Mouse (Mus musculus) stomach, embryonic 16.5 days (tissue): ENCODE data around the gene Ppp1r9b. TPM values are rescaled to one million over a fixed set of nuclear protein-coding genes. Genes with fewer than 3 reads are reported as not detected.

Experiments used
- ATAC-seq: fragments of 200-750 bp; cut with Nextera tagmentation; 2 replicates; pipeline ENCODE4 v1.8.0; 2017; ENCODE audit warnings: moderate number of reproducible peaks, moderate TSS enrichment; ENCODE audit not compliant: insufficient read depth, low FRiP score
- H3K27ac ChIP-seq: fragments of 300-500 bp; sonication (generic); 2 replicates; pipeline ENCODE4 v1.5.1; 2014; ENCODE audit warnings: low read length
- H3K27me3 ChIP-seq: fragments of 300-500 bp; sonication (generic); 2 replicates; pipeline ENCODE4 v1.6.1; 2014; ENCODE audit warnings: low read length, control low read depth, mixed read lengths; ENCODE audit not compliant: control insufficient read depth, insufficient read depth
- H3K36me3 ChIP-seq: fragments of 300-500 bp; sonication (generic); 2 replicates; pipeline ENCODE4 v1.6.1; 2014; ENCODE audit warnings: low read length; ENCODE audit not compliant: control insufficient read depth, insufficient read depth
- H3K4me1 ChIP-seq: fragments of 300-500 bp; sonication (generic); 2 replicates; pipeline ENCODE4 v1.6.1; 2014; ENCODE audit warnings: low read length, control low read depth, mixed read lengths; ENCODE audit not compliant: control insufficient read depth, insufficient read depth
- H3K4me2 ChIP-seq: fragments of 300-500 bp; sonication (generic); 2 replicates; pipeline ENCODE4 v1.6.1; 2014; ENCODE audit warnings: low read depth, low read length, mixed read lengths
- H3K4me3 ChIP-seq: fragments of 300-500 bp; sonication (generic); replicated peaks from 2 replicates; pipeline ENCODE4 v1.5.1; 2014; ENCODE audit warnings: mild to moderate bottlenecking, low read length
- H3K9ac ChIP-seq: fragments of 300-500 bp; sonication (generic); 2 replicates; pipeline ENCODE4 v1.6.1; 2014; ENCODE audit warnings: low read length
- H3K9me3 ChIP-seq: fragments of 300-500 bp; sonication (generic); replicated peaks from 2 replicates; pipeline ENCODE4 v1.6.1; 2016; ENCODE audit warnings: low read length, control low read depth; ENCODE audit not compliant: control insufficient read depth
- WGBS: fragments of 180-500 bp; shearing (Covaris S2); extraction: QIAGEN DNeasy Blood & Tissue Kit; methylation state at CpG from one replicate; pipeline ENCODE4 v1.1.7; 2014; 5-methylcytosine and 5-hydroxymethylcytosine counted together
- polyA plus RNA-seq: library from polyadenylated mRNA; unstranded; fragments of >200 nt; fragmentation: Nextera tagmentation; extraction: Ambion mirVana; gene quantifications from 2 replicates; pipeline ENCODE4 v1.2.1, GENCODE M21; 2015

Gene Ppp1r9b
- polyA plus RNA-seq, 1 experiment from 2014 or later = 8.0 TPM

- 40% methylated on average over 1 of the region's 1 CpGs for WGBS
- Histone ChIP-seq H3K4me1 (peaks cover 27% of the 10 kb centered on the region), H3K27ac (peak overlapping the region; percentile 34; the same call in 1 of the 2 replicates), H3K4me2 (no peak overlapping the region), H3K27me3 (no peaks in the 10 kb centered on the region), H3K36me3 (no peaks in the 10 kb centered on the region), H3K4me3 (no peak overlapping the region), H3K9ac (no peak overlapping the region), H3K9me3 (no peaks in the 10 kb centered on the region)
- ATAC-seq = no peak
Measured at GRCm38 (mm10) chr11:94985140-94985539, 5.7 kb upstream of the Ppp1r9b start.

DNA sequence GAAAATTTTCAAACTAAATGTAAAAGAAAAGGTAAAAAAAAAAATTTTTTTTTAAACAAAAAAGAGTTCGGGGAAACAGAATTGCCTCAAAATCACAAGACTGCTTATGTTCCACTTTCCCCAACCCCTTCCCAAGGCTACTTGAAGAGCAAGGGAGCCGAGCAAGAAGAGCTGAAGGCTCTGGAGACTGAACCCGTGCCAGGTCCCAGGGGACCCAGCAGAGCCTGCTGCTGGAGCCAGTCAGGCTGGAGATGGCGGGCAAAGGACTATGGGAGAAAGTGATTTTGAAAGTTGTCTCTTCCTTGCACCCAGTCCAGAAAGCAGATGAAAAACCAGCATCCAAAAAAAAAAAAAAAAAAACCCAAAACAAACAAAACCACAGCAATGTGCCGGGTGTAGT lies 5.0 kb upstream of the Ppp1r9b start:
- peaks cover 32% of the 10 kb centered on the region for H3K4me1 ChIP-seq
- H3K9ac ChIP-seq = no peak overlapping the region
- WGBS = 66% methylated on average over 5 of the region's 5 CpGs
- H3K36me3 ChIP-seq = no peaks in the 10 kb centered on the region
- no peak for ATAC-seq
- no peaks in the 10 kb centered on the region for H3K9me3 ChIP-seq
- no peak overlapping the region for H3K27ac ChIP-seq
- no peak overlapping the region for H3K4me2 ChIP-seq
- no peak overlapping the region for H3K4me3 ChIP-seq
- H3K27me3 ChIP-seq = no peaks in the 10 kb centered on the region

- Histone ChIP-seq H3K9ac (no peak overlapping the region), H3K4me3 (no peak overlapping the region), H3K27me3 (no peaks in the 10 kb centered on the region), H3K27ac (no peak overlapping the region), H3K4me2 (no peak overlapping the region), H3K9me3 (no peaks in the 10 kb centered on the region), H3K4me1 (peaks cover 32% of the 10 kb centered on the region), H3K36me3 (no peaks in the 10 kb centered on the region)
- ATAC-seq = no peak
- WGBS = 37% methylated on average over 2 of the region's 2 CpGs
Measured at GRCm38 (mm10) chr11:94986435-94986834, 4.4 kb upstream of the Ppp1r9b start.

DNA sequence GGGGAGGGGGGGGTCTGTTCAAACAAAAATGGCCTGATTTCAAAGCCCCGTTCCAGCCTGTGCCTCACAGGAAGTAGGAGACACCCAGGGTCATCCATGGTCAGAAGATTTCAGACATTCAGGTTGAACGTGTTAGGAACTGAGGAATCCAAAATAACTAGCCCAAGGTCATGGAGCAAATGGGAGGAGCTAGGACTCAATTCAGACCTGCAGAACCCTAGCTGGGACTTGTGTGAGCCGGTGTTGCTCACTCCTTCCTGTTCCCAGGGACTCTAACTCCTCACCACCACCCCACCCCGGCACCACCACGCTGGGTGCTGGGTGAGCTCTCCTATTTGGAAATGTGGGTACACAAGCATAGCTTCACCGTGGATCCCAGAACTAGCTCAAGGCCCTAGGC lies 3.5 kb upstream of the Ppp1r9b start:
- H3K4me3 ChIP-seq = no peak overlapping the region
- peak overlapping the region; percentile 95; the same call in 1 of the 2 replicates for H3K9ac ChIP-seq
- peak overlapping the region; percentile 97 for H3K27ac ChIP-seq
- no peaks in the 10 kb centered on the region for H3K27me3 ChIP-seq
- ATAC-seq = no peak
- no peaks in the 10 kb centered on the region for H3K9me3 ChIP-seq
- WGBS = 51% methylated on average over 6 of the region's 6 CpGs
- peaks cover 35% of the 10 kb centered on the region for H3K4me1 ChIP-seq
- H3K36me3 ChIP-seq = no peaks in the 10 kb centered on the region
- no peak overlapping the region for H3K4me2 ChIP-seq

DNA sequence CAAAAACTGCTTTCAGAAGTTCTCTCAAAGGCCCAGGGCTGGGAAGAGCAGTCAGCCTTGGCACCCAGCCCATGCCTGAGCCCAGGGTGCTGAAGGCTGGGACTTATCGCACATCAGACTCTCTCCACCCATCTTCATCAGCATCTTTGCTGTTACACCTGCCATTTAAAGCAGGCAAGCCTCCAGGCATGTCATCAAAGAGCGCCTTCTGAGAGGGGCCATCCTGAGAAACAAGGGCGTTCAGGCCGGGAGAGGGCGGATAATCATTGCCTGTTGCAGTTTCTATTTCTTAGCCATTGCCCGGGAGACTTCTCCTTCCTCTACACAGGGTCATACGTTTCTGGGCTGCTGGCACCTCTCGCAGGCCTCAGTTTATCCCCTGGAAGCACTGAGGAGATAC lies 3.0 kb upstream of the Ppp1r9b start:
- H3K27me3 ChIP-seq = no peaks in the 10 kb centered on the region
- H3K9ac ChIP-seq = peak overlapping the region; percentile 95
- peak overlapping the region; percentile 97 for H3K27ac ChIP-seq
- H3K4me2 ChIP-seq = no peak overlapping the region
- ATAC-seq = no peak
- no peaks in the 10 kb centered on the region for H3K36me3 ChIP-seq
- peaks cover 36% of the 10 kb centered on the region for H3K4me1 ChIP-seq
- H3K4me3 ChIP-seq = no peak overlapping the region
- 84% methylated on average over 8 of the region's 8 CpGs for WGBS
- no peaks in the 10 kb centered on the region for H3K9me3 ChIP-seq

DNA sequence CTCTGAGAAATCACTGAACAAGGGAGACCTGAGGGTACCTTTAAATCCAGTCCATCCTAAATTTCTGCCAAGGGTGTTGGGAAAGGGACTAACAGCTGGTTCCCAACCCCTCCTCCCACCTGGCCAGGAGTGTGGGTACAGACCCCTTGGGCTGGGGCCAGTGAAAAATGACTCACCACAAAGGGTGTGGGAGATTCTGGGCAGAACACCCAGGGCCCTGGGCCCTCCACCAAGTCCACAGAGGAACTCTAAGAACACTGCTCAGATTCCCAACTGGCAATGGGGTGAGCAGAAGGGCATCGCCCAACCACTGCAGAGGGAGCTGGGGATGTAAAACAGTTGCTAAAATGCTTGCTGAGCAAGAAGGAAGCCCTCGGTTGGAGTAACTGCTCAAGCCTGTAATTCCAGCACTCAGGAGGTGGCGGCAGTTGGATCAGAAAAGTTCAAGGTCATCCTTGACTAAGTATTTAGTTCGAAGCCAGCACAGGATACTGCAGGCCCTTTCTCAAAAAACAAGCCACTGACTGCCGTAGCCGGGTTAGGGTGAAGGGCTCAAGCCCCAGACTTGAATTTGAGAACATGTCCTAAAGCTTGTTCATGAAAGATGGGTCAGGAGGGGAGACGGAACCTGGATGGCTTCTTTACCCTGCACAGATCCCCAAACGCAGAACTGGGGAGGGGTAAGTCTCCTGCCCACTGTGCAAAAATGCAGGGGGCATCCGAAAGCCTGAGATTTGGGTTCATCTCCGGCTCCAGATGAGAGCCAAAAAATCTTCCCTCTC lies 1.9 kb upstream of the Ppp1r9b start:
- Histone ChIP-seq H3K9me3 (no peaks in the 10 kb centered on the region), H3K9ac (peak overlapping the region; percentile 95), H3K4me2 (peak overlapping the region; percentile 97), H3K36me3 (no peaks in the 10 kb centered on the region), H3K4me3 (peak overlapping the region; percentile 85), H3K27ac (peak overlapping the region; percentile 97), H3K4me1 (peaks cover 47% of the 10 kb centered on the region), H3K27me3 (no peaks in the 10 kb centered on the region)
- WGBS = 15% methylated on average over 10 of the region's 10 CpGs
- no peak for ATAC-seq

DNA sequence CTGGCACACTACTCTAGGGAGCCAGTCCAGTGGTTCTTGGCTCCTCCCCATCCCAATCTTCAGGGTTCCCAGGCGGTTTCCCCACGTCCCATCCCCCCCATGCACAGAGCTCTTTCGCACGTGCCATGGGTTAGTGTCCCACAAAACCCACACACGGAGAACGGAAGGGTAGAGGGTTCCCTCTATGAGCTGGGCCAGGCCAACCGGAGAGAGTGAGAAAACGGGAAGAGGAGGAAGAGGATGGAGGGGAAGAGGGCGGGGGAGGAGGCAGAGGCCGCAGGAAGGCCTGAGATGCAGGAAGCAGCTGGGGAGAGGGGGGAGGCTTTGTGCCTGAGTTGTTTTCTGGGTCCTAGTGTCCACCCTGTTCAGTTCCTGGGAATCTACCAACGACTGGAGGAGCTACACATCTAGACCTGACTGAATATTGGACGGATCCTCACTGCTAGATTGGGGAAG lies 1.2 kb upstream of the Ppp1r9b start:
- Histone ChIP-seq H3K4me2 (peak overlapping the region; percentile 97), H3K36me3 (no peaks in the 10 kb centered on the region), H3K4me1 (peaks cover 53% of the 10 kb centered on the region), H3K27ac (peak overlapping the region; percentile 97), H3K27me3 (no peaks in the 10 kb centered on the region), H3K9me3 (no peaks in the 10 kb centered on the region), H3K9ac (peak overlapping the region; percentile 95), H3K4me3 (peak overlapping the region; percentile 85)
- ATAC-seq = peak; percentile 63
- under 1% methylated on average over 12 of the region's 12 CpGs for WGBS

DNA sequence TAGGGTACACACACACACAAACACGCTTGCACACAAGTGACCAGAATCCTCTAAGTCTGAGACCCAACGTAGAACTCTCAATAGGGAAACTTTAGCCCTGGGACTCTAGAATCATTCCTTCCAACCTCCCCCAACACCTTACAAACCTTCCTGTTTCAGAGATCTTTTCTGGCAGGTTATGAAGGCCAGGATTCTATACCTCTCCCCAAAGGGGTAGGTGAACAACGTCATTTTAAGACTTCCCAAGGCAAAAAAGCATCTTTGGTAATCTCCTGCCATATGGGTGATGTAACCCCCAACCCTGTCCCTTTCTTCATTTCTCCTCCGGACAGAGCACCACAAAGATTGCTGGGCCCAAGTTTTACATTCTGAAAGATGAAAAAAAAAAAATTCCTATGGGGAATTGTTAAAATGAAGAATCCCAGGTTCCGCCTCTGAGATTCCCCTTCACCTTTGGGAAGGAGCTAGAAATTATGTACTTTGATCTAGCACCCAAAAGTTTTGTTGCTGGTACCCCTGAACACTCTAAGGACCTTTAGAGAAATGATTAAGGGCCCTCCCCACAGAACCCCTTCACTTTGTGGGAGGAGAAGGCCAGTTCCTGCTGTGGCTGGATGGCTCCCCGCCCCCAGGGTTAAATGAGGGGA lies 610 bp upstream of the Ppp1r9b start:
- Histone ChIP-seq H3K4me3 (peak overlapping the region; percentile 85), H3K9ac (peak overlapping the region; percentile 95), H3K4me2 (peak overlapping the region; percentile 97), H3K4me1 (peaks cover 60% of the 10 kb centered on the region), H3K36me3 (no peaks in the 10 kb centered on the region), H3K9me3 (no peaks in the 10 kb centered on the region), H3K27ac (peak overlapping the region; percentile 97), H3K27me3 (no peaks in the 10 kb centered on the region)
- no peak for ATAC-seq
- WGBS = 39% methylated on average over 6 of the region's 6 CpGs
